Mouse (Mus musculus): ENCODE data around the gene Rpp30.

GRCm38 (mm10) chr19:36090781-36091180 lies 7.3 kb downstream of the Rpp30 start:
- no peak for TF ChIP-seq CTCF (IDR thresholded peaks at IDR 0.05; ENCODE audit: extremely low read depth, insufficient read length, insufficient replicate concordance, low read depth, low read length)
- no peak for TF ChIP-seq POLR2A (IDR thresholded peaks at IDR 0.05; ENCODE audit: low read depth, low read length)

Measured in small intestine, adult 2 months (tissue).